Mouse (Mus musculus) liver, embryonic 15.5 days (tissue): ENCODE results near the gene Zfp691. TPM values are rescaled to one million over a fixed set of nuclear protein-coding genes. Genes with fewer than 3 reads are reported as not detected.

Experiments
- ATAC-seq: fragments of 200-750 bp; cut with Nextera tagmentation; 2 replicates; pipeline ENCODE4 v1.8.0; 2017; ENCODE audit warnings: moderate number of reproducible peaks, mild to moderate bottlenecking, moderate library complexity; ENCODE audit not compliant: insufficient read depth
- H3K27ac ChIP-seq: fragments of 300-500 bp; sonication (generic); replicated peaks from 2 replicates; pipeline ENCODE4 v1.5.1; 2015; ENCODE audit warnings: mild to moderate bottlenecking, inconsistent platforms
- H3K27me3 ChIP-seq: fragments of 300-500 bp; sonication (generic); 2 replicates; pipeline ENCODE4 v1.6.1; 2015; ENCODE audit warnings: mild to moderate bottlenecking, inconsistent platforms
- H3K36me3 ChIP-seq: fragments of 300-500 bp; sonication (generic); replicated peaks from 2 replicates; pipeline ENCODE4 v1.6.1; 2015; ENCODE audit warnings: moderate library complexity, mild to moderate bottlenecking, inconsistent platforms
- H3K4me1 ChIP-seq: fragments of 300-500 bp; sonication (generic); replicated peaks from 2 replicates; pipeline ENCODE4 v1.6.1; 2015; ENCODE audit warnings: inconsistent platforms
- H3K4me2 ChIP-seq: fragments of 300-500 bp; sonication (generic); 2 replicates; pipeline ENCODE4 v1.6.1; 2015; ENCODE audit warnings: moderate library complexity, mild to moderate bottlenecking, inconsistent platforms
- H3K4me3 ChIP-seq: fragments of 300-500 bp; sonication (generic); replicated peaks from 2 replicates; pipeline ENCODE4 v1.5.1; 2015; ENCODE audit warnings: mild to moderate bottlenecking, inconsistent platforms
- H3K9ac ChIP-seq: fragments of 300-500 bp; sonication (generic); 2 replicates; pipeline ENCODE4 v1.6.1; 2015; ENCODE audit warnings: moderate library complexity, mild to moderate bottlenecking, inconsistent platforms
- H3K9me3 ChIP-seq: fragments of 300-500 bp; sonication (generic); replicated peaks from 2 replicates; pipeline ENCODE4 v1.6.1; 2016; ENCODE audit warnings: inconsistent platforms
- WGBS: fragments of 180-500 bp; shearing (Covaris S2); methylation state at CpG from one replicate; pipeline ENCODE4 v1.1.7; 2015; ENCODE audit warnings: mixed read lengths; ENCODE audit not compliant: insufficient replicate concordance; 5-methylcytosine and 5-hydroxymethylcytosine counted together
- polyA plus RNA-seq: library from polyadenylated mRNA; unstranded; fragments of >200 nt; fragmentation: Nextera tagmentation; extraction: Ambion mirVana; gene quantifications from 2 replicates; pipeline ENCODE4 v1.2.1, GENCODE M21; 2015

Gene Zfp691
- polyA plus RNA-seq, 1 experiment from 2014 or later, result 2.2 TPM

GRCm38 (mm10) chr4:119190618-119191017, 16.6 kb upstream of the Zfp691 start:
- peak overlapping the region; percentile 72 for H3K4me2 ChIP-seq
- WGBS, result 23% methylated on average over 8 of the region's 8 CpGs

DNA sequence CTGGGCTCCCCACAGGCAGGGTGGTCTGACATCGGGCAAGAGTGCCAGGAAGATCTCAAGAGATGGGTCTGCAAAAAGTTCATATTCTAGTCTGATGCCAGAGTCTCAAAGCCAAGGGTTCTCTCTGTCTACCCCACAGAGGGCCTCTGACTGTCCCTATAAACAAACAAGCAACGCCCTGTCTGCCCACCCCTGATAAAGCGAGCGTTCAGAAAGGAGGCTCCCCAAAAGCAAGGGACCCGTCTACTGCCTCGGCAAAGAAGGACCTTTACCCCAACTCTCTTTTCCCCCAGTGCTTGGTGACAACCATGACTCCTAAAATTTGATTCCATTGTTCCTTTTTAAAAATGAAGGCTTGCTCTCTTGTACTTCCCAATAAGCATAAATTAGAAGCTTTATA, 15.9 kb upstream of the Zfp691 start, which contains the start of gene Ermap:
Gene Ermap (minus strand): TSS at position 148 of the 400 bp plus-strand sequence.
- ATAC-seq, result peak; percentile 92
- Histone ChIP-seq H3K4me2 (peak within 1 kb of the TSS; percentile 81), H3K4me1 (peaks cover 69% of the 10 kb centered on the region), H3K36me3 (peaks cover 40% of the 10 kb centered on the region), H3K27ac (peak within 1 kb of the TSS; percentile 98), H3K4me3 (peak within 1 kb of the TSS; percentile 76), H3K27me3 (no peaks in the 10 kb centered on the region), H3K9ac (peak within 1 kb of the TSS; percentile 88), H3K9me3 (no peaks in the 10 kb centered on the region)
- 31% methylated on average over 6 of the region's 6 CpGs for WGBS

More at GRCm38 (mm10) chr4:119190618-119191017, 16.6 kb upstream of the Zfp691 start:
- Histone ChIP-seq H3K9ac (peak overlapping the region; percentile 88), H3K27me3 (no peaks in the 10 kb centered on the region), H3K4me3 (peak overlapping the region; percentile 76), H3K36me3 (peaks cover 33% of the 10 kb centered on the region), H3K27ac (peak overlapping the region; percentile 98), H3K9me3 (no peaks in the 10 kb centered on the region), H3K4me1 (peaks cover 65% of the 10 kb centered on the region)
- ATAC-seq, result peak; percentile 65

DNA sequence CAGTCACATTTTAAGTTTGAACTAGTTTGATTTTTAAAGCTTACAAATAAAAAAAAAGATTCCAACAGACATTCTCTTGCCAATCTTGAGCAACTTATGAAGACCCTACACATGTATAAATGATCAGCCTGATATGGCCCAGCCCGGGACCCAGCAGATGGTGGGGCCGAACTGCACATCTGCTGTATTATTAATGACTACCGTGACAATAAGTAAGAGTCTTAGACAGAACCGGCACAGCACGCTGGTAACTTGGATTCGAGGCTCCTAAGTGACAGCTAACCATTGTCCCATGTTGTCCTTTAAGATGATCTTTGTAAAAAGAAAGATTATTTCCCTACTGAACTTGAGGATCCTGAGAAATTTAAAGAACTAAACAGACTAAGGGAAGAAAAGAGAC, 15.4 kb upstream of the Zfp691 start:
- H3K4me3 ChIP-seq, result peak overlapping the region; percentile 76
- peaks cover 45% of the 10 kb centered on the region for H3K36me3 ChIP-seq
- 0 out of 2 replicates have a peak overlapping the region, but pooled peaks have one; percentile 72 for H3K4me2 ChIP-seq
- H3K4me1 ChIP-seq, result peaks cover 69% of the 10 kb centered on the region
- no peaks in the 10 kb centered on the region for H3K27me3 ChIP-seq
- peak overlapping the region; percentile 88 for H3K9ac ChIP-seq
- 21% methylated on average over 6 of the region's 6 CpGs for WGBS
- no peaks in the 10 kb centered on the region for H3K9me3 ChIP-seq
- 0 out of 2 replicates have a peak, but pooled peaks have one; percentile 29 for ATAC-seq
- peak overlapping the region; percentile 98 for H3K27ac ChIP-seq

- 9% methylated on average over 11 of the region's 11 CpGs for WGBS
- peaks cover 68% of the 10 kb centered on the region for H3K4me1 ChIP-seq
- H3K27ac ChIP-seq, result peak overlapping the region; percentile 91
- peaks cover 57% of the 10 kb centered on the region for H3K36me3 ChIP-seq
- H3K4me2 ChIP-seq, result peak overlapping the region; percentile 81
- no peaks in the 10 kb centered on the region for H3K27me3 ChIP-seq
- peak overlapping the region; percentile 79 for H3K9ac ChIP-seq
- H3K9me3 ChIP-seq, result no peaks in the 10 kb centered on the region
- peak overlapping the region; percentile 76 for H3K4me3 ChIP-seq
- ATAC-seq, result peak; percentile 39
Observed at GRCm38 (mm10) chr4:119188060-119188785, 14.2 kb upstream of the Zfp691 start.

- ATAC-seq, result no peak
- Histone ChIP-seq H3K4me2 (peak overlapping the region; percentile 81), H3K27ac (no peak overlapping the region; the same call in 1 of the 2 replicates), H3K4me3 (peak overlapping the region; percentile 76), H3K9ac (peak overlapping the region; percentile 22; the same call in 1 of the 2 replicates), H3K4me1 (peaks cover 67% of the 10 kb centered on the region), H3K36me3 (peaks cover 81% of the 10 kb centered on the region), H3K9me3 (no peaks in the 10 kb centered on the region), H3K27me3 (no peaks in the 10 kb centered on the region)
- 66% methylated on average over 4 of the region's 4 CpGs for WGBS
Observed at GRCm38 (mm10) chr4:119185771-119186170, 11.8 kb upstream of the Zfp691 start.

- Histone ChIP-seq H3K27me3 (no peaks in the 10 kb centered on the region), H3K4me2 (no peak overlapping the region), H3K4me3 (0 out of 2 replicates have a peak overlapping the region, but pooled peaks have one; percentile 0), H3K4me1 (peaks cover 85% of the 10 kb centered on the region), H3K9me3 (no peaks in the 10 kb centered on the region), H3K36me3 (peaks cover 100% of the 10 kb centered on the region), H3K9ac (no peak overlapping the region), H3K27ac (0 out of 2 replicates have a peak overlapping the region, but pooled peaks have one; percentile 59)
- no peak for ATAC-seq
- 68% methylated on average over 1 of the region's 1 CpGs for WGBS
Observed at GRCm38 (mm10) chr4:119183525-119183924, 9.5 kb upstream of the Zfp691 start.

- H3K4me1 ChIP-seq, result peaks cover 83% of the 10 kb centered on the region
- H3K27ac ChIP-seq, result peak overlapping the region; percentile 16; the same call in 1 of the 2 replicates
- no peak overlapping the region for H3K4me3 ChIP-seq
- no peaks in the 10 kb centered on the region for H3K27me3 ChIP-seq
- H3K9ac ChIP-seq, result no peak overlapping the region
- 58% methylated on average over 9 of the region's 9 CpGs for WGBS
- no peaks in the 10 kb centered on the region for H3K9me3 ChIP-seq
- ATAC-seq, result no peak
- H3K4me2 ChIP-seq, result peak overlapping the region; percentile 25; the same call in 1 of the 2 replicates
- peaks cover 100% of the 10 kb centered on the region for H3K36me3 ChIP-seq
Observed at GRCm38 (mm10) chr4:119181456-119181855, 7.5 kb upstream of the Zfp691 start.

DNA sequence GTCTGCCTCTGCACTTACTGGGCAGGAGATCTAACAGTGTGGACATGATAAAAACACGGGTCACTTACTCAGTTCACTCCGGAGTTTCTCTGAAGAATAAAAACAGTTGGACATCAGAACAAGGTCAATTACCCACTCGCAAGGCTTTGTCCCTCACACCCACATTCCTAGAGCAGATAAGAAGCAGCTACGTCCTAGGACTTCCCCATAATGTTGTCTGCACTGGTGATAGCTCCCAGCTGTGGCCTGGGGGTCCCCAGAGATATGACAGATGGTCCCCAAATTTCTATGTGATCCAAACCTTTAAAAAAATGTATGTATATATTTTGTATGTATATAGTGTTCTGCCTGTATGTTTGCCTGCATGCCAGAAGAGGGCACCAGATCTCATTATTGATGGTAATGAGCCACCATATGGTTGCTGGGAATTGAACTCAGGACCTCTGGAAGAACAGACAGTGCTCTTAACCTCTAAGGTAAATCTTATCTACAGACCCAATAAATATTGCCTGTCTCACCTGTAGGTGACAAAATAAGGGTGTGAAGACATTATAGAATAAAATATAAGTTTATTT, 6.2 kb upstream of the Zfp691 start:
- Histone ChIP-seq H3K4me2 (no peak overlapping the region), H3K27me3 (no peaks in the 10 kb centered on the region), H3K9me3 (no peaks in the 10 kb centered on the region), H3K4me1 (peaks cover 75% of the 10 kb centered on the region), H3K27ac (no peak overlapping the region; the same call in 1 of the 2 replicates), H3K36me3 (peaks cover 97% of the 10 kb centered on the region), H3K9ac (no peak overlapping the region), H3K4me3 (no peak overlapping the region)
- 32% methylated on average over 4 of the region's 4 CpGs for whole genome bisulfite sequencing
- no peak for ATAC-seq

DNA sequence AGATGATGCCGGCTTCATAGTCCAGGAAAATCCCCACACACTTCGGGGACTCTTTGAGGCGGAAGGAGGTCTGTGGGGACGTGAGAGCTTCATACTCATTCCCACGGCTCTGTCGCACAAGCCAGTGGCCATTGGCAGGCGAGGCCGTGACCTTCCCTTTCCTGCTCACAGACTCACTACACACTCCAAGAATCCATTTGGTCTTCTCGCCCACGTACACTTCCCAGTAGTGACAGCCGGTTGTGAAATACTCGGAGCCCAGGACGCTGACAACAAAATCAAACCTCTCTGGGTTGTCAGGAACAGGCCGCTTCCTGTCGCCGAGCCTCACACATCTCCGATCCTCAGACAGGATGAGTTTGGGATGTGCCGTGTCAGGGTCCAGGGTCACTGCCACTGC, 4.3 kb upstream of the Zfp691 start:
- H3K9me3 ChIP-seq, result no peaks in the 10 kb centered on the region
- 69% methylated on average over 18 of the region's 18 CpGs for WGBS
- H3K9ac ChIP-seq, result no peak overlapping the region
- peaks cover 67% of the 10 kb centered on the region for H3K4me1 ChIP-seq
- no peak for ATAC-seq
- no peak overlapping the region; the same call in 1 of the 2 replicates for H3K27ac ChIP-seq
- no peaks in the 10 kb centered on the region for H3K27me3 ChIP-seq
- H3K36me3 ChIP-seq, result peaks cover 79% of the 10 kb centered on the region
- no peak overlapping the region for H3K4me3 ChIP-seq
- no peak overlapping the region for H3K4me2 ChIP-seq

DNA sequence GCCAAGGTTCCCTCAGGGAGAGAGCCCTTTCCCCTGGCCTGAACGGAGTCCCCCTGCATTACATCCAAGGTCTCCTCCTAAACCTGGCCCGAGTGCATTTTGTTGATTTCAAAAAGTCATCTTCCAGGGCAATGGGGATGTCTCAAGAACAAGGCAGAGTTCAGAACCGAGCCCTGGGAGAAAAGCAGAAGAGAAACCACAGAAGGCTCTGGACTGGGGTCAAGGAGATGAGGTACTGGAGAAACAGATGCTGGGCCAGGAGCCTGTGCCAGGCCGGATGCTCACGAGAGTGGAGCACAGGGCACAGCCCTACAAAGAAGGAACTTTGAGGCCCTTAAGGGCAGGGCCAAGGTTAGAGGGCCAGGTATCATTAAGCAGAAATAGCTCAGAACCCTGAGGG, 3.7 kb upstream of the Zfp691 start:
- H3K9ac ChIP-seq, result no peak overlapping the region
- WGBS, result 74% methylated on average over 5 of the region's 5 CpGs
- no peaks in the 10 kb centered on the region for H3K27me3 ChIP-seq
- no peak overlapping the region for H3K27ac ChIP-seq
- H3K4me3 ChIP-seq, result no peak overlapping the region
- H3K36me3 ChIP-seq, result peaks cover 72% of the 10 kb centered on the region
- H3K4me2 ChIP-seq, result no peak overlapping the region
- H3K9me3 ChIP-seq, result no peaks in the 10 kb centered on the region
- H3K4me1 ChIP-seq, result peaks cover 67% of the 10 kb centered on the region
- no peak for ATAC-seq
